Mouse (Mus musculus): ENCODE measurements around the gene Kcnj14. TPM values are rescaled to one million over a fixed set of nuclear protein-coding genes. Genes with fewer than 3 reads are reported as not detected.
A peak's percentile ranks its signal among the peaks of the same experiment; 100 is the strongest.

The Kcnj14 gene
- polyA plus RNA-seq, 1 experiment from 2014 or later = 0.12 TPM

GRCm38 (mm10) chr7:45808471-45808870 is 16.1 kb downstream of the Kcnj14 start:
- Histone ChIP-seq H3K4me1 (replicated peaks) (peaks cover 18% of the 10 kb centered on the region), H3K27ac (replicated peaks) (no peak overlapping the region), H3K9ac (no peak overlapping the region), H3K4me2 (no peak overlapping the region), H3K27me3 (no peaks in the 10 kb centered on the region), H3K9me3 (replicated peaks) (no peaks in the 10 kb centered on the region), H3K4me3 (replicated peaks) (no peak overlapping the region), H3K36me3 (replicated peaks) (peaks cover 65% of the 10 kb centered on the region)
- ATAC-seq (ENCODE audit: insufficient read depth) = no peak
- WGBS (ENCODE audit: insufficient replicate concordance) = 69% methylated on average over 10 of the region's 11 CpGs

- Histone ChIP-seq H3K27ac (replicated peaks) (no peak overlapping the region), H3K9me3 (replicated peaks) (no peaks in the 10 kb centered on the region), H3K4me1 (replicated peaks) (peaks cover 4% of the 10 kb centered on the region), H3K36me3 (replicated peaks) (peaks cover 43% of the 10 kb centered on the region), H3K4me2 (no peak overlapping the region), H3K27me3 (peaks cover under 1% of the 10 kb centered on the region; the same call in 1 of the 2 replicates), H3K4me3 (replicated peaks) (no peak overlapping the region), H3K9ac (no peak overlapping the region)
- 57% methylated on average over 5 of the region's 5 CpGs for WGBS (ENCODE audit: insufficient replicate concordance)
- ATAC-seq (ENCODE audit: insufficient read depth) = no peak
Observed at GRCm38 (mm10) chr7:45805941-45806340, 18.6 kb downstream of the Kcnj14 start.

GRCm38 (mm10) chr7:45802551-45802950 is 22.0 kb downstream of the Kcnj14 start:
- WGBS (ENCODE audit: insufficient replicate concordance) = 74% methylated on average over 6 of the region's 6 CpGs
- no peak for ATAC-seq (ENCODE audit: insufficient read depth)

GRCm38 (mm10) chr7:45801348-45801747 is 23.2 kb downstream of the Kcnj14 start:
- H3K4me3 ChIP-seq (replicated peaks) = peak overlapping the region; percentile 36
- H3K9ac ChIP-seq = peak overlapping the region; percentile 22; the same call in 1 of the 2 replicates
- H3K4me1 ChIP-seq (replicated peaks) = peaks cover 44% of the 10 kb centered on the region
- WGBS (ENCODE audit: insufficient replicate concordance) = under 1% methylated on average over 12 of the region's 12 CpGs
- peaks cover 46% of the 10 kb centered on the region for H3K27me3 ChIP-seq
- H3K36me3 ChIP-seq (replicated peaks) = no peaks in the 10 kb centered on the region
- H3K4me2 ChIP-seq = peak overlapping the region; percentile 69
- 0 out of 2 replicates have a peak, but pooled peaks have one; percentile 14 for ATAC-seq (ENCODE audit: insufficient read depth)
- H3K27ac ChIP-seq (replicated peaks) = no peak overlapping the region
- H3K9me3 ChIP-seq (replicated peaks) = no peaks in the 10 kb centered on the region

More at GRCm38 (mm10) chr7:45802551-45802950, 22.0 kb downstream of the Kcnj14 start:
- peaks cover 34% of the 10 kb centered on the region for H3K27me3 ChIP-seq
- H3K9me3 ChIP-seq (replicated peaks) = no peaks in the 10 kb centered on the region
- H3K9ac ChIP-seq = no peak overlapping the region
- no peak overlapping the region for H3K4me3 ChIP-seq (replicated peaks)
- peaks cover 32% of the 10 kb centered on the region for H3K4me1 ChIP-seq (replicated peaks)
- H3K27ac ChIP-seq (replicated peaks) = no peak overlapping the region
- no peak overlapping the region for H3K4me2 ChIP-seq
- H3K36me3 ChIP-seq (replicated peaks) = peaks cover 9% of the 10 kb centered on the region

- Histone ChIP-seq H3K4me2 (peak overlapping the region; percentile 69), H3K27me3 (peaks cover 53% of the 10 kb centered on the region), H3K36me3 (replicated peaks) (no peaks in the 10 kb centered on the region), H3K9ac (peak overlapping the region; percentile 22; the same call in 1 of the 2 replicates), H3K27ac (replicated peaks) (no peak overlapping the region), H3K4me3 (replicated peaks) (peak overlapping the region; percentile 36), H3K4me1 (replicated peaks) (peaks cover 50% of the 10 kb centered on the region), H3K9me3 (replicated peaks) (no peaks in the 10 kb centered on the region)
- peak; percentile 32 for ATAC-seq (ENCODE audit: insufficient read depth)
- WGBS (ENCODE audit: insufficient replicate concordance) = 4% methylated on average over 25 of the region's 25 CpGs
Observed at GRCm38 (mm10) chr7:45800546-45801204, 23.9 kb downstream of the Kcnj14 start.

GRCm38 (mm10) chr7:45800001-45800400 is 24.6 kb downstream of the Kcnj14 start:
- Histone ChIP-seq H3K4me2 (peak overlapping the region; percentile 69), H3K4me3 (replicated peaks) (peak overlapping the region; percentile 36; the same call in 1 of the 2 replicates), H3K36me3 (replicated peaks) (no peaks in the 10 kb centered on the region), H3K9me3 (replicated peaks) (no peaks in the 10 kb centered on the region), H3K27ac (replicated peaks) (no peak overlapping the region), H3K4me1 (replicated peaks) (peaks cover 51% of the 10 kb centered on the region), H3K9ac (no peak overlapping the region), H3K27me3 (peaks cover 59% of the 10 kb centered on the region)
- ATAC-seq (ENCODE audit: insufficient read depth) = no peak
- WGBS (ENCODE audit: insufficient replicate concordance) = 29% methylated on average over 7 of the region's 7 CpGs

GRCm38 (mm10) chr7:45798931-45799330 is 25.7 kb downstream of the Kcnj14 start:
- no peaks in the 10 kb centered on the region for H3K9me3 ChIP-seq (replicated peaks)
- no peaks in the 10 kb centered on the region for H3K36me3 ChIP-seq (replicated peaks)
- H3K9ac ChIP-seq = no peak overlapping the region
- peak overlapping the region; percentile 54; the same call in 1 of the 2 replicates for H3K4me3 ChIP-seq (replicated peaks)
- H3K4me2 ChIP-seq = peak overlapping the region; percentile 80
- peaks cover 51% of the 10 kb centered on the region for H3K4me1 ChIP-seq (replicated peaks)
- H3K27me3 ChIP-seq = peaks cover 69% of the 10 kb centered on the region
- 36% methylated on average over 7 of the region's 7 CpGs for WGBS (ENCODE audit: insufficient replicate concordance)
- ATAC-seq (ENCODE audit: insufficient read depth) = no peak
- H3K27ac ChIP-seq (replicated peaks) = no peak overlapping the region

- Histone ChIP-seq H3K4me3 (replicated peaks) (peak overlapping the region; percentile 54), H3K9me3 (replicated peaks) (no peaks in the 10 kb centered on the region), H3K9ac (no peak overlapping the region), H3K4me1 (replicated peaks) (peaks cover 51% of the 10 kb centered on the region), H3K4me2 (peak overlapping the region; percentile 80), H3K36me3 (replicated peaks) (no peaks in the 10 kb centered on the region), H3K27me3 (peaks cover 74% of the 10 kb centered on the region), H3K27ac (replicated peaks) (no peak overlapping the region)
- no peak for ATAC-seq (ENCODE audit: insufficient read depth)
- under 1% methylated on average over 19 of the region's 19 CpGs for WGBS (ENCODE audit: insufficient replicate concordance)
Observed at GRCm38 (mm10) chr7:45798511-45798836, 26.1 kb downstream of the Kcnj14 start.

- no peak for ATAC-seq (ENCODE audit: insufficient read depth)
- peak overlapping the region; percentile 80 for H3K4me2 ChIP-seq
- no peak overlapping the region for H3K27ac ChIP-seq (replicated peaks)
- peaks cover 79% of the 10 kb centered on the region for H3K27me3 ChIP-seq
- peak overlapping the region; percentile 32; the same call in 1 of the 2 replicates for H3K9ac ChIP-seq
- no peaks in the 10 kb centered on the region for H3K36me3 ChIP-seq (replicated peaks)
- H3K4me3 ChIP-seq (replicated peaks) = peak overlapping the region; percentile 54
- 2% methylated on average over 60 of the region's 60 CpGs for WGBS (ENCODE audit: insufficient replicate concordance)
- H3K4me1 ChIP-seq (replicated peaks) = peaks cover 51% of the 10 kb centered on the region
- no peaks in the 10 kb centered on the region for H3K9me3 ChIP-seq (replicated peaks)
Observed at GRCm38 (mm10) chr7:45797661-45798510, 26.7 kb downstream of the Kcnj14 start.

GRCm38 (mm10) chr7:45796950-45797349 is 27.6 kb downstream of the Kcnj14 start:
- Histone ChIP-seq H3K4me1 (replicated peaks) (peaks cover 51% of the 10 kb centered on the region), H3K4me3 (replicated peaks) (peak overlapping the region; percentile 54; the same call in 1 of the 2 replicates), H3K9ac (0 out of 2 replicates have a peak overlapping the region, but pooled peaks have one; percentile 9), H3K36me3 (replicated peaks) (no peaks in the 10 kb centered on the region), H3K4me2 (peak overlapping the region; percentile 80), H3K27me3 (peaks cover 89% of the 10 kb centered on the region), H3K9me3 (replicated peaks) (no peaks in the 10 kb centered on the region), H3K27ac (replicated peaks) (peak overlapping the region; percentile 69; the same call in 1 of the 2 replicates)
- 26% methylated on average over 6 of the region's 6 CpGs for WGBS (ENCODE audit: insufficient replicate concordance)
- ATAC-seq (ENCODE audit: insufficient read depth) = peak; percentile 79

- H3K4me1 ChIP-seq (replicated peaks) = peaks cover 38% of the 10 kb centered on the region
- H3K4me2 ChIP-seq = no peak overlapping the region
- no peaks in the 10 kb centered on the region for H3K9me3 ChIP-seq (replicated peaks)
- H3K4me3 ChIP-seq (replicated peaks) = no peak overlapping the region
- H3K27ac ChIP-seq (replicated peaks) = no peak overlapping the region
- no peak overlapping the region for H3K9ac ChIP-seq
- WGBS (ENCODE audit: insufficient replicate concordance) = 79% methylated on average over 29 of the region's 29 CpGs
- no peaks in the 10 kb centered on the region for H3K36me3 ChIP-seq (replicated peaks)
- H3K27me3 ChIP-seq = peaks cover 89% of the 10 kb centered on the region
- no peak for ATAC-seq (ENCODE audit: insufficient read depth)
Observed at GRCm38 (mm10) chr7:45794971-45795370, 29.6 kb downstream of the Kcnj14 start.
